Mouse (Mus musculus) olfactory bulb, adult 2 months (tissue): Measurements from ENCODE around the gene Tmc5.

Experiments used
- CTCF ChIP-seq: fragments of 200-500 bp; IDR thresholded peaks from 2 replicates; pipeline ENCODE4 v1.5.1; 2012; ENCODE audit warnings: low read depth, mild to moderate bottlenecking, low read length, moderate library complexity; ENCODE audit not compliant: insufficient read depth
- POLR2A ChIP-seq: fragments of 200-500 bp; IDR thresholded peaks from 2 replicates; pipeline ENCODE4 v1.6.1; 2012; ENCODE audit warnings: mild to moderate bottlenecking, low read depth, low read length, moderate library complexity; ENCODE audit not compliant: insufficient read depth

- TF ChIP-seq CTCF, result no peak
- TF ChIP-seq POLR2A, result no peak
These were observed 3.3 kb upstream of the Tmc5 start for GRCm38 (mm10) chr7:118593567-118594407.
